Mouse (Mus musculus) stomach, adult 2 months (tissue): Measurements from ENCODE around the gene Acot9. TPM values are rescaled to one million over a fixed set of nuclear protein-coding genes. Genes with fewer than 3 reads are reported as not detected.

Source experiments
- polyA plus RNA-seq: library from polyadenylated mRNA; depleted of rRNA; stranded (reverse); fragments of >200 nt; gene quantifications from 2 replicates; pipeline ENCODE4 v1.2.3, GENCODE M21; 2012; rRNA removed

The Acot9 gene
- 2.6 and 3.9 TPM in 2 replicates for polyA plus RNA-seq

GRCm38 (mm10) chrX:155262235-155262914, at the start of gene Acot9:
Gene Acot9, plus strand, starts transcription at chrX:155262443.

DNA sequence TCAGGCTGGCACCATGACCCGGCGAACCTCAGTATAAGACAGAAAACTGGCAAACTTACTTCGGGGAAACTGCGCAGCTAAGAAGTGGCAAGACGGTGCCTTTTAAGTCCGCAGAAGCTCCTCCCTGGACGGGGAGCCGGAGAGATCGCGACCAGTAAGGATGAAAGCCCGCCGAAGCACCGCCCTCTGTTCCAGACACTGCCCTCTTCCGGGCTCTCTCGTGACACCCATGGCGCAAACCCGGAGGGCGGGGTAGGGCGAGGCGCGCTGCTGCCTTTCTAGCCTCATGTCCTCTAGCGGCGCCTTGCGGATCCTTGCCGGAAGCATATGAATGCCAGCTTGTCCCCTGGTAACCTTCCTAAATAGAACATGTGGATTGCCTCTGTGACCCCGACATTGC, 46.0 kb upstream of the Acot9 start, which contains the start of gene Sat1:
Gene Sat1, minus strand, starts transcription at position 179 of the 400 bp plus-strand sequence.

GRCm38 (mm10) chrX:155340654-155341053, 78.4 kb downstream of the Acot9 start, which contains the start of gene Prdx4:
Gene Prdx4, minus strand, starts transcription at chrX:155340754.

Other genes with a start within 250 kb of the Acot9 start
- gene Magea5, start 199.3 kb upstream of the Acot9 start, polyA plus RNA-seq = not detected in 2 replicates
- not detected in 2 replicates for gene Magea1, start 172.7 kb upstream of the Acot9 start, polyA plus RNA-seq
- gene Magea2, start 168.8 kb upstream of the Acot9 start, polyA plus RNA-seq = not detected in 2 replicates
- not detected in 2 replicates for gene Cldn34b2, start 134.0 kb upstream of the Acot9 start, polyA plus RNA-seq
- 3.1 and 6.1 TPM in 2 replicates for gene Sat1, start 46.0 kb upstream of the Acot9 start, polyA plus RNA-seq
- 21.9 and 38.8 TPM in 2 replicates for gene Prdx4, start 78.3 kb downstream of the Acot9 start, polyA plus RNA-seq